Mouse (Mus musculus) c-Kit-positive CD71-negative TER-119-negative erythroid progenitor cells, embryonic 14.5 days (primary cell): ENCODE results near the gene Lnx1.

Source experiments
- DNase-seq: peaks from one replicate; pipeline ENCODE4 v3.0.0-alpha.2; 2013; ENCODE audit warnings: low read depth

Lnx1 gene

DNA sequence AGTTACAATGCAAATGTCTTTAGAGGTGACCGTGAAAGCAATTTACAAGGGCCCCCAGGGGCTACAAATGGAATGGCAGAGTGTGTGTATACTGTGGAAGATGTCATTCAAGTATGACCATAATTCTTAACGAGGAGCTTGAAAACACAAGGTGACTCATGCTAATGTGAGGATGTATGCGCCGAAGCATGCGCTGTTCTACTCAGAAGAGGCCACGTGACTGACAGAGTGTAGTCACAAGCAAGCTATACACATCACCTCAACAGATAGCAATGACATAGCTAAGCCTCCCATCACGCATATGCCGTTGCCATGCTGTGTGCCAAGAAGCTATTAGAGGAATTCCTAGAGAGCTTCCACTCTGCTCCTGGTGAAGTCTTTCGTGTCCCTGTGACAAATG lies 5.2 kb downstream of the Lnx1 start:
- DNase-seq = no peak

DNA sequence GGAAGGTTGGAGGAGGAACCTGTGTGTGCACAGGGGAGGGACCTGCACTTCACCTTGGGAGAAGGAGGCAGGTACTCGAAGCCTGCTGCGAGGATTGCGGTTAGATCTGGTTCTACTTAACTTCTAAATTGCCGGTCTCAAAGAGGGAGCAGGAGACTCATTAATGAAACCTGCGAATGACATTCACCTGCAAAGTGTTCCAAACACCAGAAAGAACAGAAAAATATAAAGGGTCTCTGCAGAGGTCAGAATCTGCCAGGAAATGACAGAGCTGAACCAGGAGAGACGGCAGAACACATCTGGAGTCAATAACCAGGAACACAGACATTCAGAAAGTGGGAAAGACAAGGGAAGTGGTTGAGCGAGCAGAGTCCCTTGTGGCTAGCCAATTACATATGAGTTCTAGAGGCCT lies 8.3 kb downstream of the Lnx1 start:
- DNase-seq = no peak

GRCm38 (mm10) chr5:74693836-74694235 lies 8.9 kb downstream of the Lnx1 start:
- no peak for DNase-seq

DNA sequence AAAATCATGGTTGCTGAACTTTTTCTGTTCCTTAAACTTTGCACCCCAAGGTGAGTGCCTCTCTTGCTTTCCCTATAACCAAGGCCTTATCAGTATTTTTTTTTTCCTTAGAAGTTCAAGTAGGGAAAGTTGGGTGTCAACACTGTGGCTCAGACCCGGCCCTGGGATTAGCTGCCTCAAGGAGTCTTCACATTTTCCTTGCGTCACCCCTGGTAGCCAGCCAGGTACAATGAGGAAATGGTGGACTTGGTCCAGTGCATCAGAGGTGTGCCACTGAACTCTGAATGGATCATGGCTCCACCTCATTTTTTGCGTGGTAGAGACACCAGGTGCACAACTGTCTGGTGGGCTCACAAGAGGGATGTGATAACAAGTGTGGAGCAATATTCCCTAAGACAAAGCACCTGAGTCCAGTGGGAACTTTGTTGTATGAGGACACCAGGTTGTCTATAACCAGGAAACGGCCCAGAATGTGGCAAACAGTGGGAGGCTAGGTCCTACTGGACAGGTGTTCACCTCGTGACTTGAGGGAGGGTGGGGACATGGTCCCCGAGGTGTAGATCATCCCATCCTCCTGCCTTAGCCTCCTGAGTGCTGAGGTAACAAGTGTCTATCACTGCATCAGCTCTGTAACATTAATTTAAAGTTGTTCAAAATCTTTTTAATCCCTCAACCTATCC lies 10.2 kb downstream of the Lnx1 start:
- DNase-seq = no peak

- no peak for DNase-seq
Measured at GRCm38 (mm10) chr5:74688822-74689221, 13.9 kb downstream of the Lnx1 start.

DNA sequence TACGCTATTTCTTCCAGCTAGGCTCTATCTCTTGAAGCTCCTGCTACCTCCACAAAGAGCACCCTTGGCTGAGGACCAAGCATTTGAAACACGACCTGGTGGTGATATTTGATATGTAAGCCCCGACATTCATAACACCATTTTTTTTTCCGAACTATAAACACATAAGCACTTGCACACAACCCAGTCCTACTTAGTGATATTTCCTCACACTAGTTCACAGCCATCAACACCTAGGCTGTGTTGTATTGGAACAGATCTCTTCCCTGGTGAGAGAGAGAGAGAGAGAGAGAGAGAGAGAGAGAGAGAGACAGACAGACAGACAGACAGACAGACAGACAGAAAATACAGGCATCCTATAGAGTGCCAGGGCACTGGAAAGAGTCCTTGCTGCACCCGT lies 17.8 kb downstream of the Lnx1 start:
- no peak for DNase-seq

DNA sequence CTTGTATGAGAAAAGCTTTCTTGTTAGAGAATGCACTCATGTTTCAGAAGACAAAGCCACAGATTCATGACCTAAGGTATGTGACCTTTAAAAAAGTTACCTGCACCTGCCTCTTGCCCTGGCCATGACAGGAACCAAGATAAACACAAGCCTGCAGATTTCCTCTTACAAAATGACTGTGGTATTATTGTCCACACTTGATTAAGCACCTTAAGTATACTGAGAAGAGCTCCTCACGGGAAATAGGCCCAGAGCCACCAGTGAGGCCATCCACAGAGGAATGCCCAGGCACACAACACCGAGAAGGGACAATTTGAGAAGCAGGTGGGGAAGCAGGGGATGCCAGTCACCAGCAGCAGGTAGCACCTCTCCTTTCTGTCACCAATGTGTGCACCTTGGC lies 18.9 kb downstream of the Lnx1 start:
- DNase-seq = no peak

DNA sequence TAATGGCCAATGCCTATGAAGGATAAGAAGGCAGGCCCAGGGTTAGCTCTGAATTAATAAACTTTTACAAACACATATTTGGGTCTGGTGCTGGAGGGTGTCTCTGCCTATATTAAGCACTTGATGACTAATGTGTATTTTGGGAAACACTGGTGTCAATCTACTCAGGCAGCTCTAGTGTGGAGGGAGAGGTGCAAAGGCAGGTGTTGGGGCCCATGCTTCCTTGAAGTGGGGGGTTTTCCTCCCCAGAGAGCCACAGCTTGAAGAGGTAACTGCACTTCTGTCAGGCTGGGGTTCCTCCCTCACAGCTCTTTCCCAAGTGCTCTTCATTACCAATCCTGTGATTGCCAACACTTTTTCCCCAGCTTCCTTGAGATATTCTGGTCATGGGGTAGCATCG lies 20.0 kb downstream of the Lnx1 start:
- DNase-seq = no peak

DNA sequence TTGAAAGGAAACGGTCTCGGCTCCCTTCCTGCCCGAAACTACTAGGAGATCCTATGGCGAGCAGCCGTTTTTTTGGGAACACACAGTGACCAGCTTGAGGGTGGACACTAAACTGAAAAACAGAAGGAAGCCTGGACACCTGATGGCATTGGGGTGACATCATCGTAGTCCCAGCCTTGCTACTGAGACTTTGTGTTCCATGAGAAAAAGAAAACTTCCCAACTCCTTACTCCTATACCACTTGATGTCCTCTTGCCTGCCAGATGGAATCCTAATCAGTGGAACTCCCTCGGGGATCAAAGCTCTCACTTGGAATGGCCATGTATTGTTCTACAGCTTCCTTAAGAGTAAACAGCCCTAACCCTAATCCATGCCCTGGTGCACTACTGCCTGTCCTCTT lies 23.1 kb downstream of the Lnx1 start:
- no peak for DNase-seq

DNA sequence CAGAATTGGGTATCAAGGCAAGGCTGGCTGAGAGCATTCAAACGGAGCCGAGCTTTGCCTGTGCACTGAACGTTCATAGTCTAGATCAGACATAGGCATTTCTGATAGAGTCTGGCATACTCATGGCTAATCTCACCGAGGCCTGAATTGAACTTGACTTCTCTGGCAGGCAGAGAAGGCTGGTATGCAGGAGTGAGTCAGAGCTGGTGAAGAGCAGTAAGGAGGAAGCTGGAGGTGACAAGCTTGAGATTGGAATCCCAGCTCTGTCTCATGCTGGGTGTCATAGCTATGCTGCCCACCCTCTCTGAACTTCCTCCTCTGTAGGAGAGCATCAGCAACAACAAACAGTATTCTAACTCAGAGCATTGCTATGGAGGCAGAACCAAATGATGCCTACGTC lies 24.0 kb downstream of the Lnx1 start:
- DNase-seq = no peak

DNA sequence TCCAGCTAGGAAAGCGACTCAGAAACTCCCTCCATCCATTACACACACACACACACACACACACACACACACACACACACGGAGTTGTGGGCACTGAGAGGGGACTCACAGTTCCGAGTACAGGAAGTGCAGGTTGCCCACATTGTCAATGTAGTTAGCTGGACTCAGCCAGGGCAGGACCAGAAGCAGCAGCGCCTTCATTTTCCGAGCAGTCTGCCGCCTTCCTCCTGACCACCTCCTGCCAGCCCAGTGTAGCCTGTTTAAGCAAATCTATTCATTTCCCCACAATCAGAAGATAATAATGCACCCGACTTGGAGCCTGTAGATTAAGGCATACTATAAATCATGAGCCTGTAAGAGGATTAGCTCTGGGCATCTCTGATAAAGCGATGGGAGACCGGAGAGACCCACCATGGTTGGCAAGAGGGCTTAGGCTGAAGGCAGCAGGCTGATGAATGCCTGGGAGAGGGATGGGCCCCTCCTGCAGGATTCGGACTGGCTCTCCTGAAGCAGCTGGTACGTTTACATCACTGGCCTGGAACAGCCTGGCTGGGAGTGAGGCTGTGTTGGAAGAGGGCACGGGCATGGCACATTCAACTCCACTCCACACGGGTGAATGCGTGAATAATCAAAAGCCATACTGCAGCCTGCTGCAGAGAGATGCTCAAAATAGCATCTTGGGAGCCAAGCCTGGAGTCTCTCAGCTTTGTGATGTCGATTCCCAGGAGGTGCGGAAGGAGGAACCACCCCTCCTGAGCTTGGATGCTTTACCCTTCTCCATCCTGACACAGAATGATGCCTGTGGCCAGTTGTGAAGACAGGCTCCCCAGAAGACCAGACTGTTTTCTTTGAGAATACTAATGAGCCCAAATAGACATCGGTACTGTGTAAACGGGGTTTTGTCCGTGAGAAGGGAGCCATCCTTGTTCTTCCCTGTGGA lies 25.0 kb downstream of the Lnx1 start:
- no peak for DNase-seq

DNA sequence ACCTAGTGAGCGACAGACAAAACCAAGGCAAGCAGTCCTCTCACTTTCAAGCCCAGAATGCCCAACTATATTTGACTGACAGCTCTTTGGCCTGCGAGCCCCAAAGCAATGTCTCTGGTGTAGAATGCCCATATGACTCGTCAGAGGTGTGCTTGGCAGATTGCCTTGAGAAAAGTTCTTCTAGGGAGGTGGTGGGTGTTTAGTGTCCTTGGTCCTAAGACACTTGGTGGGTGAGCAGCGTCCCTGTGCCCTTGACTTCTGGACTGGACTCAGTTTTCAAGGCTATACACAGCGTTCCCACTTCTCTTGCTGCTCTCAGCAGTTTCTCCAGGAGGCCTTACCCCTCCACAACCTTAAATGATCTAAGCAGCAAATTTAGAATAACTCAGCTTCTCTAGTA lies 30.2 kb downstream of the Lnx1 start:
- DNase-seq = no peak

DNA sequence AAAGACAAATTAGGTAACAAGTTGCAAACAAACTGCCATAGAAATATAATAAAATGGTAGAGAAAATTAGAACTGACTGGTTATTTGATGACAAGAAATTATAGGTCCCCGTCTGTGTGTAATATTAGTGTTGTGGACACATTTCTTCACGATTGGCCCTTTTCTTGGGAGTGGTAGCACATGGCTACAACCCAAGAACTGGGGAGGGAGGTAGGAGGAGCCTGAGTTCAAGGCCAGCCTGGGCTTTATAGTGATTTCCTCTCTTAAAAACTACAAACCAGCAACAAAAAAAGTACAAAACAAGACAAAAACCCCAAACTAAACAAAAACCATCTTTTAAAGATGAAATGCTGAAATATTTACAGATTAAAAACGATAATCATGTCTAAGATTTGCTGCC lies 31.8 kb downstream of the Lnx1 start:
- no peak for DNase-seq

GRCm38 (mm10) chr5:74669925-74670324 lies 32.8 kb downstream of the Lnx1 start:
- DNase-seq = no peak

DNA sequence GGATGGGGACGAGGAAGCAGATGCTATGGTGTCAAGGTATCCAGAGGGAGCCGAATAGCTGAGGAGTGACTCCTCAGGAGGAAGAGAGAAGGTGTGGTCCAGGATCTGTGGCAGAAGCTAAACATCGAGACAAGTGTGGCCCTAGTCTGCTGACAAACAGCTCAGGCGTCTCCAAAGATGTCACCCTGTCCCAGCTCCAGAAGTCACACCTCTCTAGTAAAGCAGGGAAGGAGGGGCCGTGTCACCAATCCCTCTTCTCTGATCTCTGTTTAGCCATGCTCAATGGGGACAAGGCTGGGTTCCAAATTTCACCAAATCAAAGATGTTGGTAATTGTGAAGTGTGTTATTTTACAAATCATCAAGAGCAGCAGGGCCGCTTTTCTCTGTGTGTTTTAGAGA lies 33.8 kb downstream of the Lnx1 start:
- no peak for DNase-seq

- no peak for DNase-seq
Measured at GRCm38 (mm10) chr5:74662618-74663017, 40.1 kb downstream of the Lnx1 start.

DNA sequence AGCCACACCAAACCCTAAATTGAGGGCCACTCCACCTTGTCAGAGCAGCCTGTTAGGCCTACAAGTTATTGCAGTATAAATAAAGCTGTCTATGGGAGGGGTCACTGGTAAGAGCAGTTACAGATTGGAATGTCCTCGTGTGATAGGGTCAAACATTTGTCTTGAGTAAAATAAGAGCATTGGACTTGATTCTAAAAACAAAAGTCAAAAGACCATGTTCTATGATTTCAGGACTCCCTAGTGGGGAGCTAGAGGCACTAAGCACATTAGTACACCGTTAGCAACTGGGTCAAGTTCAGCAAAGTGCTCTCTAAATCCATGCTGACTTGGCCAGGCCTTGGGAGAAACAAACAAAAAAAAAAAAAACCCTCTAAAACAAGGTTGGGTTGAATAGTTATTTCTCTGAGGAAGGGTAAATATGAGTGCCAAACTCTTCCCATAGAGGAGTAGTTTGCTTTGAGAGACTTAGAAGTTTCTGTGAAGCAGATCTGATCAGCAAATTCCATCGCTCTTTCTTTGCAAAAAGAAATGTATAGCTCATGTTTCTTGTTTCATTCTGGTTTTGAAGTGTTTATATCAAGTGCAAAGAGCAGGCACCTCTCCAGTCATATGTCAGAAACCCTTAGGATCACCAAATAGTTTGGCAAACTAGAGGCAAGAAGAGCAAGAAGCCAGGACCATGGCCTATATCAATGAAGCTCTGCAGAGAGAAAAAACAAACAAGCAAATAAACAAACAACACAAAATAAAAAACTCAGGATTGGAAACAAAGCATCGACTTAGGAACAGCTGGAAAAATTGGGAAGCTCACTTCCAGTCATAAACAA lies 40.8 kb downstream of the Lnx1 start:
- no peak for DNase-seq

DNA sequence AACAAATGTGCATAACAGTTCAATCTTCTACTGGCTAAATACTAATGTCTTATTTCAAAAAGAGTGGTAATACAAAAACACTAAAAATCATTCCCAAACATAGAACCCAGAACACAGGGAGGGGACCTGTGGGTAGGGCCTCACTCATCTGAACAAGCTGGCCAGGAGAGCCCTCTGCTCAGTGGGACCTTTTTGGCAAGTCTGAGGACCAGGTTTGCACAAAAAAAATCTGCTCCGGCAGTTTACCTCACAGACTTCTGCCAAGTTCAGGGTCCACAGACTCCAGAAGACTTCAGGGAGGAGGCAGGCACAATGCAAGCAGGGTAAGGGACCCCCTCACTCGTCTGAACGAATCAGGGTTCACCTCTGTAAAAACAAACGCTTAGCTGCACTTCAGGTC lies 42.9 kb downstream of the Lnx1 start:
- no peak for DNase-seq

GRCm38 (mm10) chr5:74659281-74659680 lies 43.4 kb downstream of the Lnx1 start:
- no peak for DNase-seq

DNA sequence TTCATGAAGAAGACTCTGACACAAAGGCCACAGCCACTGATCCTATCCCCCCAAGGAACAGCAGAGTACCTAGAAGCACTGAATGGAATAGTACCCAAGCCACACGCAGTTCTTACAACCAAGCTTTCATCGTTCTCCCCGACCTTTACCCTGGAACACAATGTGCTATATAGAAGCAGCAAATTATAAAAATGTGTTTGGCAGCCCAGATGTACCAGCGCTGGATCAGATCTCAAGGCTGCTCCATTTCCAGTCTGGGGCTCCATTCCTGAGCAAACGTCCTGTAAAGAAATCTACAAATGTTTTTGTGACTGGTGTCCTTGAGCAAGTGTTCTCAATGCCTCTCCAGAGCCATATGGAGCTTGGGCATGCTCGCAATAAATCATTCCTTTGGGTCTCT lies 44.8 kb downstream of the Lnx1 start:
- no peak for DNase-seq

DNA sequence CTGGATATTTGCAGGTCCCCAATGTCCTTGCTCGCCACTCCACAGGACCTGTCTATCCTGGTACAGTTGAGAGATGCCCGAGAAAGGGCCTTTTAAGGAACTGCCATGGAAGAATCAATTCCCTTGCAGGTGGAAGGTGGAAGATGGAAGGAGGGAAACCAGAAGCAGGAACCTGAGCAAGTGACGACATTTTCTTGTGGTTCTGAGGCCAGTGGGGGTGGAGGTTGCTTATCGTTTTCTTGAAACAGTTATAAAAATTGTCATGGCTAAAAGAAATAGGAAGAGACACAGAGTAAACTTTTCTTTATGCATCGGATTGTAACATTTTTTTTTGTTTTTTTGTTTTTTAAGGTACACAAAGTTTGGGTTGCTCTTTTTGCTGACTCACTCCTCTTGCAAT lies 46.3 kb downstream of the Lnx1 start:
- DNase-seq = no peak

GRCm38 (mm10) chr5:74654527-74654926 lies 48.2 kb downstream of the Lnx1 start:
- DNase-seq = no peak

DNA sequence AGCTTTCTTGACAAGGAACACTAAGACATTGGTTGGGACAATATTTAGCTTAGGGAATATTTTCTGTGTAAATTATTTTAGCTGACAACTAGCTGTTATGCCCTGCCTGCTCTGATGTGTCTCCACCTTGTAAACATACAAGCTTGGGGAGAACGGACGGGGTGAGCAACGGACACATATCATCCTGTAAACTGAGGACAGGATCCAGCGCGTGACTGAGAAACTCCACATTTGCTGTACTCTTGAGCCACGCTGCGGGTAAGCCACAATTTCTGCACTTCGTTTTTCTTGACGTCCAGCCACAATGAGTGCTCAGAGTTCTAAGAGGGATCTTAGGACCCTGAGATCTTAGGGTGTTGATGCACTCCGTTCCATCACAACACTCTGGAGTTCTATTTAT lies 48.9 kb downstream of the Lnx1 start:
- no peak for DNase-seq
